Mouse (Mus musculus) stomach, embryonic 15.5 days (tissue): Measurements from ENCODE around the gene Tomm34. TPM values are rescaled to one million over a fixed set of nuclear protein-coding genes. Genes with fewer than 3 reads are reported as not detected.

Source experiments
- ATAC-seq: fragments of 200-750 bp; cut with Nextera tagmentation; 2 replicates; pipeline ENCODE4 v1.8.0; 2017; ENCODE audit warnings: low read depth, moderate number of reproducible peaks, moderate TSS enrichment; ENCODE audit not compliant: insufficient read depth, low FRiP score
- H3K27ac ChIP-seq: fragments of 300-500 bp; sonication (generic); 2 replicates; pipeline ENCODE4 v1.5.1; 2015; ENCODE audit warnings: mild to moderate bottlenecking, inconsistent platforms
- H3K27me3 ChIP-seq: fragments of 300-500 bp; sonication (generic); replicated peaks from 2 replicates; pipeline ENCODE4 v1.6.1; 2015; ENCODE audit warnings: inconsistent platforms
- H3K36me3 ChIP-seq: fragments of 300-500 bp; sonication (generic); 2 replicates; pipeline ENCODE4 v1.6.1; 2015; ENCODE audit warnings: inconsistent platforms
- H3K4me1 ChIP-seq: fragments of 300-500 bp; sonication (generic); 2 replicates; pipeline ENCODE4 v1.6.1; 2015; ENCODE audit warnings: inconsistent platforms
- H3K4me2 ChIP-seq: fragments of 300-500 bp; sonication (generic); 2 replicates; pipeline ENCODE4 v1.6.1; 2015; ENCODE audit warnings: mild to moderate bottlenecking, inconsistent platforms
- H3K4me3 ChIP-seq: fragments of 300-500 bp; sonication (generic); replicated peaks from 2 replicates; pipeline ENCODE4 v1.5.1; 2015; ENCODE audit warnings: inconsistent platforms
- H3K9ac ChIP-seq: fragments of 300-500 bp; sonication (generic); 2 replicates; pipeline ENCODE4 v1.6.1; 2015; ENCODE audit warnings: inconsistent platforms
- H3K9me3 ChIP-seq: fragments of 300-500 bp; sonication (generic); 2 replicates; pipeline ENCODE4 v1.6.1; 2016; ENCODE audit warnings: inconsistent platforms
- WGBS: fragments of 180-500 bp; shearing (Covaris S2); methylation state at CpG from one replicate; pipeline ENCODE4 v1.1.7; 2015; 5-methylcytosine and 5-hydroxymethylcytosine counted together
- polyA plus RNA-seq: library from polyadenylated mRNA; unstranded; fragments of >200 nt; fragmentation: Nextera tagmentation; extraction: Ambion mirVana; gene quantifications from 2 replicates; pipeline ENCODE4 v1.2.1, GENCODE M21; 2015

Tomm34 gene
- 50.4 and 53.4 TPM in 2 replicates for polyA plus RNA-seq

DNA sequence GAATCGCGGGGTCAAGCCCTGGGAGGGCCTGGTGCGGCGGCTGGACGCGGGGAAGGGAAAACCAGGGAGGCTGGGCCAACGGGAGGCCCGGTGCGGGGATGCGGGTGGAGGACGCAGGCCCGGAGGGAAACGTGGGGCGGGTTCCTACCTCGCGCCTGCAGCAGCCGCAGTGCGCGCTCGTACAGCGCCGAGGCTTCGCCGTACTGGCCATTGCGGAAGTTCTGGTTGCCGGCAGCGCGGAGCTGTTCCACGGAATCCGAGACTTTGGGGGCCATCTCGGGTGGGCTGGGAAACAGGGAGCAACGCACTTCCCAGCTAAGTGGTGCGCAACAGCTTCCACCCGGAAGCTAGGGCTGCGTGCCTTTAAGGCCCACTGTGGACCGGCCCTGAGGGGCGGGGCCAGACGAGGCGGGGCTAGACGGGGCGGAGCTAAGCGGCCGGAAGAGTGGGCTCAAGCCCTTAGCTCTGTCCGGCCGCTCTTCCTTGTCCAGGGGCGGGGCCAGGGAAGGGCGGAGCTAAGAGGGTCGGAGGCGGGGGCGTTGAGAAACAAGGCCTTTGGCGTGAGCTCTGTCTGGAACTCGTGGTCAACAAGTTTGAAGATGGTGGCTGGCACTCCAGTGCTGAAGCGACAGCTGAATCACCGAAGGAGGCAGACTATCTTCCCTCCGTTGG is at the start of gene Tomm34:
Gene Tomm34, minus strand, starts transcription at position 405 of the 672 bp plus-strand sequence.
- H3K27ac ChIP-seq = peak within 1 kb of the TSS; percentile 82
- H3K9ac ChIP-seq = peak within 1 kb of the TSS; percentile 87
- H3K4me3 ChIP-seq = peak within 1 kb of the TSS; percentile 98
- peak within 1 kb of the TSS; percentile 90 for H3K4me2 ChIP-seq
- H3K27me3 ChIP-seq = no peaks in the 10 kb centered on the region
- H3K4me1 ChIP-seq = peaks cover 21% of the 10 kb centered on the region
- ATAC-seq = peak; percentile 96
- 1% methylated on average over 55 of the region's 55 CpGs for WGBS
- peaks cover 4% of the 10 kb centered on the region; the same call in 1 of the 2 replicates for H3K36me3 ChIP-seq
- H3K9me3 ChIP-seq = no peaks in the 10 kb centered on the region

DNA sequence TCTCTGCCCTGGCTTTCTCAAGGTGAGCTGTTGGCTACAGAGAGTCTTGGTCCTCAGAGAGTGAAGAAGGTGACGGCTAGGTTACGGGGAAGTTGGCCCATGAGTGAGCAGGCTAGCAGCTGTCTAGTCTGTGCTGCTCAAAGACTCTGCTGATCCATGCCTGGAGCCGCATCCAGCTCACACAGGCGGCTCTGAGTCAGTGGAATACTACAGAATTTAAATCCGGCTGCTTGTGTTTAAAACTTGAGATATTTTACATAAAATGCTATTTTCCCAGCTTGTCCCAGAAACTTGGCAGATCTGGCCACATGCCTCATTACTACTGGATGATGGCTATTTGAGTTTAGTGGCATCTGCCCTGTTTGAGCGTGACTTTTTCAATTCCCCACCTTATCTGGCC is 48.5 kb upstream of the Tomm34 start:
- Histone ChIP-seq H3K9ac (no peak overlapping the region), H3K4me3 (no peak overlapping the region), H3K4me2 (no peak overlapping the region), H3K36me3 (peaks cover 9% of the 10 kb centered on the region), H3K9me3 (no peaks in the 10 kb centered on the region), H3K27ac (no peak overlapping the region), H3K4me1 (no peaks in the 10 kb centered on the region), H3K27me3 (no peaks in the 10 kb centered on the region)
- 87% methylated on average over 6 of the region's 6 CpGs for WGBS
- ATAC-seq = no peak

DNA sequence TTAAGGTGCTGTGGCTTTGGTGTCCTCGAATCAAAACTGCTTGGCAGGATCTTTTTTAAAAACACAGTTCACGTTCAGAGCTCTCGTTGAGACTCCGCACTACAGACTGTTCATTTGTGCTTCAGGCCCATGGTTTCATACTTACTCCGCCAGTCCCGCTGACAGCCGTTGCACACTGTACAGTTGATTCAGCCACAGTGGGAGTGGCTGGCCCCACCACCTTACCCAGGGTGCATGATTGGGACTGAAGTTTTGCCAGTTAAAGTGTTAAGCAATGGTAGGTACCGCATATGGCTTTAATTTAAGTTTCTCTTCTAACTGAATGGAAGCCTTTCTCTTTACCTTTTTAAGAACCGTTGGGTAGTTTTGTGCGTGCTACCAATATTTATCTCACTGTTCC is 44.6 kb upstream of the Tomm34 start:
- WGBS = 86% methylated on average over 10 of the region's 10 CpGs
- no peaks in the 10 kb centered on the region for H3K4me1 ChIP-seq
- H3K27ac ChIP-seq = no peak overlapping the region
- no peak overlapping the region for H3K4me2 ChIP-seq
- no peak overlapping the region for H3K9ac ChIP-seq
- no peak for ATAC-seq
- H3K4me3 ChIP-seq = no peak overlapping the region
- H3K9me3 ChIP-seq = no peaks in the 10 kb centered on the region
- H3K36me3 ChIP-seq = peaks cover 9% of the 10 kb centered on the region
- H3K27me3 ChIP-seq = no peaks in the 10 kb centered on the region

DNA sequence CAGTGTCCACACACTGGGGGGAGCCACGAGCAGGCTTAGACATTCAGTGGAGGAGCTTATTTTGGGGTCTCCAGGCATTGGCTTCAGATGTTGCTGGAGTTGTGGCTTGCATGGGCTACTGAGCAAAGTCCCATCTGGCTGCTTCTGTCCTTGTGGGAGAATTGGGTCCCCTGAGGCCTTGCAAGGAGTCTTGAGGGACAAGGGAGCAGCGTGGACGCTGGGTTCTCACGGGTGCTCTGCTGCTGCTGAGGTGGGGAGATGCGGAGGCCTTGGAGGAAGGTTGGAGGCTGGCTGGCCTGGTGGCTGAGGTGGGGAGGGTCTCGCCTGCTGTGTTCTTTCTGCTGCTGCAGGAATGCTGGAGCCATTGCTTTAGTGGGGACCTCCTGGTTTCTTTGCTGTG is 43.1 kb upstream of the Tomm34 start:
- Histone ChIP-seq H3K4me1 (no peaks in the 10 kb centered on the region), H3K4me2 (no peak overlapping the region), H3K9ac (no peak overlapping the region), H3K4me3 (no peak overlapping the region), H3K36me3 (peaks cover 3% of the 10 kb centered on the region; the same call in 1 of the 2 replicates), H3K27ac (no peak overlapping the region), H3K27me3 (no peaks in the 10 kb centered on the region), H3K9me3 (no peaks in the 10 kb centered on the region)
- no peak for ATAC-seq
- 92% methylated on average over 6 of the region's 6 CpGs for WGBS

DNA sequence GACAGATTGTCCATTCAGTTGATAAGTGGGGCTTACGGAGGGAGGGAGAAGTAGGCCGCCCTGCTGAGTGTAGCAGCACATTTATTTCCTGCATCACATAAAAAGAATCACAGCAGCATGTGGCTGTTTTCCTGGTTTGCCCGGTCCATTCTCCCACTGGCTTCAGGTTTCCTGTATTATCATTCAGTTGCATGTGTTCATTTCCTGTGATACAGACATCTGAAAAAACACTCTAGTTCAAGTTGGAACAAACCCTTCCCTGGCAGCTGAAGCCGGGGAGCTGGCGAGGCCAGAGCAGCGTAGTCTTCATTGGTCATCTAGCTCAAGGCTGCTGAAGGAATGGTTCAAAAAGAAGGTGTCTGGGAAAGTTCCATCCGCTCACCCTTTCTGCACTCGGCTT is 40.6 kb upstream of the Tomm34 start:
- ATAC-seq = no peak
- Histone ChIP-seq H3K9ac (no peak overlapping the region), H3K4me2 (no peak overlapping the region), H3K4me3 (no peak overlapping the region), H3K36me3 (no peaks in the 10 kb centered on the region), H3K4me1 (no peaks in the 10 kb centered on the region), H3K27me3 (no peaks in the 10 kb centered on the region), H3K9me3 (no peaks in the 10 kb centered on the region), H3K27ac (no peak overlapping the region)
- whole genome bisulfite sequencing = 83% methylated on average over 8 of the region's 8 CpGs

DNA sequence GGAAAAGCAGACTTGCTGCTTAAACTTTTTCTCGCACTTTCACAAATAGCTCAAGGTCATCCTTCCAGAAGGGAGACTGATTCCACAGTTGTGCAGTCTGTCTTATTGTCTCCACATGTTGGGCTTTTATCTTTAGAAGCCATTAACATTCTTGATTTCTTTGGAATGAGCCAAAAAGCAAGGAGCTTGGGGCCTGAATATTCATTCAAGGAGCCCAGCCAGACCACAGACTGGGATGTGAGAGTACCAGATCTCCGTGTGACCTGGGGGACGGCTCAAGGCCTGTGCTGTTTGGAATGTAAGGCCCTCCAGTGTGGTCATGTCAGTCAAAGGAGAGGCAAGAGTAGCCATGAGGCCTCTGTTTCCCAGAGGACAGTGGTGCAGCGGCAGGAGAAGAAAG is 37.5 kb upstream of the Tomm34 start:
- 77% methylated on average over 4 of the region's 4 CpGs for WGBS
- H3K27me3 ChIP-seq = no peaks in the 10 kb centered on the region
- H3K4me3 ChIP-seq = no peak overlapping the region
- H3K4me2 ChIP-seq = no peak overlapping the region
- 0 out of 2 replicates have a peak, but pooled peaks cover 2% of the 10 kb centered on the region for H3K36me3 ChIP-seq
- H3K27ac ChIP-seq = no peak overlapping the region
- no peak overlapping the region for H3K9ac ChIP-seq
- no peak for ATAC-seq
- no peaks in the 10 kb centered on the region for H3K9me3 ChIP-seq
- no peaks in the 10 kb centered on the region for H3K4me1 ChIP-seq

DNA sequence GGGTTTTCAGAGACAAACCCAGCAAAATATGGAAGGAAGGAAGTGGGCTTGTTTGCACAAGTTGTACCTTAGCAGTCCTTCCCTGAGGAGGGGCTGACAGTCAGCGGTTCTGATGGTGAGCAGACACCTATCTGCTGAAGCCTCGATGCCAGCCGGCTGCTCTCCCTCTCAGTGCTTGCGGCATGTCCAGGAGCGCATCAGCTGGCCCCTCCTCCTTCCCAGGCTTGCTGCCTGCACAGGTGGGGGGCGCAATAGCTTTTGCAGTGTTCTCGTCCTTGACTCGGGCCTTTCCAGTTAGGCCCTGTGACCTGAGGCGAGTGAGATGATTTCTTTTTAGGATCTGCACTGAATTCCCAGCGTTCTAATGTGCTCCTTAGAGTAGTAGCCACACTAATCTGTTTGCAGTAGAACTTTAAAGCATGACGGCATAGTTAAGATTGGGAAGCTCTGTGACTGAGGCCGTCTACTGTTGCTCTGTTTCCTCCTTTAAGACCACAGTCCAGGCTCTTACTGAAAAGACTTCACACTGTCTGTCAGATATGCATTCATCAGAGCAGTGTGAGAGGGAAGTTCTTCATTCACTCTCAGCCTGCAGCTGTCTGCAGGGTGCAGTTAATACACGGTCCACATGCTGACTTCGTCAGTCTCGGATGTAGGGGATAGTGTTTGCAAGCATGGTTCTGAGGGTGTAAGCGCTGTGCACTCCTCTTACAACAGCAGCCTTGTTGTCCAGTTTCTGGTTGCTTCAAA is 36.3 kb upstream of the Tomm34 start:
- Histone ChIP-seq H3K9ac (no peak overlapping the region), H3K27ac (no peak overlapping the region), H3K27me3 (no peaks in the 10 kb centered on the region), H3K4me2 (no peak overlapping the region), H3K4me1 (no peaks in the 10 kb centered on the region), H3K36me3 (0 out of 2 replicates have a peak, but pooled peaks cover 2% of the 10 kb centered on the region), H3K4me3 (no peak overlapping the region), H3K9me3 (no peaks in the 10 kb centered on the region)
- no peak for ATAC-seq
- WGBS = 79% methylated on average over 16 of the region's 16 CpGs

DNA sequence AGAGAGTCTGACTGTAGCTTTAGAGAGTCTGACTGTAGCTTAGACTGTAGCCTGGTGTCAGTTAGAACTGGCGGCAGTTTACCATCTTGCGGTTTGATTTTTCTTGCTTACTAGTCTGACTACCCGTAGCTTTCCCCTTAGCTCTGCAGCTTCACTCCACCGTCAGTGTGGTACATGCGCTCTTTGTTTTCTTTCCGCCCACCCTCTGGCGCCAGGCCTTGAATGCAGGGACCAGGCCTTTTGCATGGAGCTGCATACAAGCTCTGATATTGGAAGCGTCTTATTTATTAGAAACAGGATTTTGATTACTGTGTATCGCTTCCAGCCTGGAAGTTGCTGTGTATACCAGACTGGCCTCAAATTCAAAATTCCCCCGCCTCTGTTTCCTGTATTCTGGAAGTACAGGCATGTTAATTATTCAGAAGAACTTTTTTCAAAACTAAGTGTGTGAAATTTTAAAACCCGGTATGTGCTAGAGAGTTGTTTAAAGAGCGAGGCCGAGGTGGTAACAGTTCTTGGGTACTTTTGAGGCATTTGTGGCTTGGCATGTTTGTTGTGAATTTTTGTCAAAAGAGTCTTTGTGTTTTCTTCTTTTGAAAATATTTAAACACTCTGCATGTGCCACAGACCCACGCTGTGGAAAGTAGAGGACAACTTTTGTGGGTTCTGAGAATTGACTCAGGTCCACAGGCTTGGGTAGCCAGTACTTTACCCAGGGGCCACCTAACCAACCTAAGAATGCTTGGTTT is 35.5 kb upstream of the Tomm34 start:
- Histone ChIP-seq H3K9ac (no peak overlapping the region), H3K36me3 (0 out of 2 replicates have a peak, but pooled peaks cover 2% of the 10 kb centered on the region), H3K27me3 (no peaks in the 10 kb centered on the region), H3K27ac (no peak overlapping the region), H3K4me1 (no peaks in the 10 kb centered on the region), H3K4me3 (no peak overlapping the region), H3K9me3 (no peaks in the 10 kb centered on the region), H3K4me2 (no peak overlapping the region)
- WGBS = 86% methylated on average over 14 of the region's 14 CpGs
- no peak for ATAC-seq

DNA sequence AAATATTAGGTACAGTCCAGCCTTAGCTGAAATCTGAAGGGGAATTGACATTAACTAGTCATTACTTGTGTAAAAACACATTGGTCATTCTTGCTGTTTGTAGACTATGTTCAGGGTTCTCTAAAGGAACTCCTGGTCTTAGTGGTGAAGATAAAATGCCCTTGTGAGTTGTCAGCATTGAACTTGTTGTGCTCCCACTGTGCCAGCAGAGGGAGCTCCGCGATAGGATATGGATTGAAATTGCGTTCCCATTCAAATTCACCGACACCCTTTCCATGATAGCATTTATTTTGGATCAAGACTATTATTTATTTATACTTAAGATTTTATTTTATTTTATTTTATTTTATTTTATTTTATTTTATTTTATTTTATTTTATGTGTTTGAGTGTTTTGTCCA is 32.5 kb upstream of the Tomm34 start:
- ATAC-seq = no peak

DNA sequence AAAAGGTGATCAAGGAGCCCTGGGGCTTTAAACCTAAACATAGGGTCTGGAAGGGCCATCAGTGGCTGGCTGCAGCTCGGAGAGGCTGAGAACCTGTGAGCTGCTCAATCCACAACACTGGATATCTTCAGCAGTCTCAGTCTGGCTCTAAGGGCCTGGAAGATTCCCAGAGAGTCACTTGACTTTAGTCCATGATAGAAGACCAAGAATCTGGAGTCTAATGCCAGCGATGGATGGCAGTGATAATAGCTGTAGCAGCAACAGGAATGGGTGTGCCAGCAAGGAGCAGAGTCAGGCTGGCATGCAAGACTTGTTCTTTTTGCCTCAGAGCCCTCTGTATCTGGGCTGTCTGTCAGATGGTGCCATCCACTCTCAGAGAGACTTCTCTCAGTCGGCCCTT is 31.4 kb upstream of the Tomm34 start:
- peaks cover 17% of the 10 kb centered on the region; the same call in 1 of the 2 replicates for H3K36me3 ChIP-seq
- no peak overlapping the region for H3K4me2 ChIP-seq
- 84% methylated on average over 3 of the region's 3 CpGs for WGBS
- ATAC-seq = no peak
- H3K9ac ChIP-seq = no peak overlapping the region
- no peaks in the 10 kb centered on the region for H3K27me3 ChIP-seq
- H3K4me3 ChIP-seq = no peak overlapping the region
- no peak overlapping the region for H3K27ac ChIP-seq
- H3K4me1 ChIP-seq = no peaks in the 10 kb centered on the region
- H3K9me3 ChIP-seq = no peaks in the 10 kb centered on the region

More for the DNA sequence above, 32.5 kb upstream of the Tomm34 start:
- Histone ChIP-seq H3K4me2 (no peak overlapping the region), H3K9me3 (no peaks in the 10 kb centered on the region), H3K36me3 (peaks cover 14% of the 10 kb centered on the region; the same call in 1 of the 2 replicates), H3K27me3 (no peaks in the 10 kb centered on the region), H3K27ac (no peak overlapping the region), H3K4me3 (no peak overlapping the region), H3K9ac (no peak overlapping the region), H3K4me1 (no peaks in the 10 kb centered on the region)
- 28% methylated on average over 4 of the region's 4 CpGs for WGBS

DNA sequence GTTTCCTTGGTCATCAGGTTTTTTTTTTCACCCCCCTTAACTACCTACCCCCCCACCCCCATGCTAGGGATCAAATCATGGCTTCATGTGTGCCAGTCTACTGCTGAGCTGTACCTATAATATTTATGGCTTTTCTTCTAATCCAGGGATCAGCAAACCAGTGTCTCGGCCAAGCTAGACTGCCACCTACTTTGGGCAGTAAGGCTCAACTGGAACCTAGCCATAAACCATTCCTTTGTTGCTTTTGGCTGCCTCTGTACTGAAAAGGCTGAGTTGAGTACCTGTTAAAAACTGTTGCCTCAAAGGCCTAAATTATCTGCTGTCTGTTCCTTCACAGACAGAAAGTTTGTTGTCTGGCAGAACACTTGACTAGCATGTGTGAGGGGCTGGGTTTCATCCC is 31.0 kb upstream of the Tomm34 start:
- ATAC-seq = no peak
- Histone ChIP-seq H3K4me3 (no peak overlapping the region), H3K4me1 (no peaks in the 10 kb centered on the region), H3K9ac (no peak overlapping the region), H3K36me3 (peaks cover 17% of the 10 kb centered on the region; the same call in 1 of the 2 replicates), H3K27me3 (no peaks in the 10 kb centered on the region), H3K27ac (no peak overlapping the region), H3K4me2 (no peak overlapping the region), H3K9me3 (no peaks in the 10 kb centered on the region)
- WGBS = 87% methylated on average over 1 of the region's 1 CpGs
